Mouse (Mus musculus) heart, adult 18-20 months (tissue): ENCODE results near the gene Fhit. TPM values are rescaled to one million over a fixed set of nuclear protein-coding genes. Genes with fewer than 3 reads are reported as not detected.
A peak's percentile ranks its signal among the peaks of the same experiment; 100 is the strongest.

Experiments used
- DNase-seq, 2 experiments: peaks; one replicate each; pipeline ENCODE4 v3.0.0; 2021 to 2022; ENCODE audit warnings: mixed read lengths in 1 of 2
- total RNA-seq, 2 experiments: library from RNA; stranded (reverse); gene quantifications; 2 replicates each; pipeline ENCODE4 v1.2.3; 2021

The Fhit gene
- total RNA-seq, 2 experiments from 2014 or later, result 1.7 to 1.8 TPM

- no peak for DNase-seq
Observed at GRCm38 (mm10) chr14:9963853-9964252, 1198.0 kb downstream of the Fhit start.

DNA sequence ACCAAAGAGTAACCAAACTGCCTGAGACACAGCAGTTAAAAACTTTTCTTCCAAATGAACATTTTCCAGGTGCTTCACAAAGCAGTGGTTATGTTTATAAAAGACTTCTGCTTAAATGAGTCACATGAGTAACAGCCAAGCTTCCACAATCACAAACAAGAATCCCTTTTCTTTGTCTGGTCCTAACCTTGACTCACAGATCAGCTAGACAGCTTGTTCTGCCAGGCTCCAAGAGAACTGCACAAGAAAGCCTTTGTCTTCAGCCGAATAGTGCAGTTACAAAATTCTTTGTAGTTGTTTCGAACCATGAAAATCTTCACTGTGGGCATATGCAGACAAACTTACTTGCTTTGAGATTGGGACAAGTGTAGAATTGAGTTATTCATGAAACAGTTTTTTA is 1201.4 kb downstream of the Fhit start:
- DNase-seq, result no peak

- DNase-seq, result peak; percentile 7 to 25
Observed at GRCm38 (mm10) chr14:9899494-9899893, 1262.3 kb downstream of the Fhit start.

DNA sequence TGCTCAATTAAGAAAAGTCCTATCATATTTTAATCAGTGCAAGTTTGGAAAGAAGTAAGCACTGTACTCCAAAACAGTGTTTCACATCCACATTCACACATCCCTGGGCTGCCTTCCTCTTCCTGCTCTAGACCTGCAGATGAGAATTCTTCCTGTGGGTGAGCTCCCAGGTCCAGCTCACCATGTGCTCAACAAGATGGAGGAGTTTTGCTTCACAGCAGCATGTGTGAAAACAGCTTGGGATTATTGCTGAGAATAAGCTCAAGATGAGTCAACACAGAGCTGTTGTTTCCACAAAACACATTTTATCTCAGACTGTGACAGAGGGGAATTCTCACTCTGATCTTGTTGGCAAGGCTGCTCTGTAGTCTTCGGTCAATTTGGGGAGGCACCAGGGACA is 1265.3 kb downstream of the Fhit start:
- no peak for DNase-seq

GRCm38 (mm10) chr14:9852041-9852440 is 1309.8 kb downstream of the Fhit start:
- no peak for DNase-seq

DNA sequence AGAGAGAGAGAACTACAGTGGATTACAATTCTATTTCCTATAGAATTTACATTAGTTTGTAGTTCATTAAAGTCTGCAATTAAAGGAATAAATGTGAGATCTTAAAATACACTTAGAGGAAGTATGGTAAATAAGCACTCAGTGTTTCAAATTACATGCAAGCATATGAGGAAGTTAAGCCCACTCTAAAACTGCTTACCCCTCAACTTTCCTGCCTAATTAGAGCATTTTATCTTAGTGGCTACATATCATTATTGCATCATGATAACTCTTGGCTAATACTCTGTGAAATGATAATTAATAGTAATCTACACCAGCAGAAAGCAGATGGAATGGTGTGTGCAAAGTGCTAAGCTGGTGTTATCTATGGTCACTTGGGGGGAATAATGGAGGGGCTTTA is 1329.5 kb downstream of the Fhit start:
- DNase-seq, result no peak

GRCm38 (mm10) chr14:9828699-9829240 is 1333.1 kb downstream of the Fhit start:
- DNase-seq, result peak in 1 of 2 experiments; percentile 3

DNA sequence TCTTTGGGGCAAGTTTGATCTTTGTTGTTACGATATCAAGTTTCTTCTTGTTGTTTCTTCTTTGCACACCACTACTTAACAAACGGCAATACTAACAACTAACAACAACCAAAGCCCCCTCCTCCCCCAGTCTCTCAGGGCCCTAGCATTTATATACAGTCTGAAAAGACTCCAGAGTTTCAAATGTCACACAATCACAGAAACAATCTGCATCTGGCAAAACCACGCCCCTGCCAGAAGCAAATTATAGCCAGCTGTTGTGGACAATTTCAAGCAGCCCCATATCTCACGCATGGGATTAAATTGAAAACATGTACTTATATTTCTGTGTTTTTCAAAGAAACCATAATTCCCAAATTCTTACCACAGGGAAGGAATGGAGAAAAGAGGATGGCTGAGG is 1345.9 kb downstream of the Fhit start:
- no peak for DNase-seq

GRCm38 (mm10) chr14:9811847-9812321 is 1350.0 kb downstream of the Fhit start:
- DNase-seq, result peak in 1 of 2 experiments; percentile 1

DNA sequence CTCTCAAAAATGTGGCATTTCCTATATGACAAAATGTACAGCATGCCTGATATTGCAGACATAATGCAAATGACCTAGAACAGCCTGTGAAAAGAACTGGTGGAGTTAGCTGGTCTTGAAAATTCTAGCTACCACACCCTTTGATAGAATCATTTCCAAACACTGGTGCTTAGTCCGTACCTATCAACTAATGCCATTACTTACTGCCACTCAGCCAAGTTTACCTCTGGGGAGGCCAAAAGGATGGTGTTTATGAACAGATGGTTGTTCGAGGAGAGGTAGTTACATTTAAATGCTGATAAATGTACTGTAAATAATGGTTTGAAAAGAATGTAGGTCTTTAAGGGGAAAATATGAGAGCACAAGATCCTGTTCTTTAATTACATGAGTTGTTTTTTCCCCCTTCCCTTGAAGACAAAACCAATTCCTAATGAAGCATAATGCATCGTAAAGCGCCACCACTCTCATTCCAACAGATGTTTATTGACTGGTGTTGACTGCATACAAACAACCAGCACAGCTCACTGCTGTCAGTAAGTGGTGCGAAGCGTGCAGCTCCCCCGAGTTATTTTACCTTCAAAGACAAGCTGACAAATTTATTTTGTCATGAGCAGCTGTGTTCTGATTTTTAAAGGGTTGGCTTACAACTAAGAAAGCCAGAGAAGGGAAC is 1350.5 kb downstream of the Fhit start:
- no peak for DNase-seq

DNA sequence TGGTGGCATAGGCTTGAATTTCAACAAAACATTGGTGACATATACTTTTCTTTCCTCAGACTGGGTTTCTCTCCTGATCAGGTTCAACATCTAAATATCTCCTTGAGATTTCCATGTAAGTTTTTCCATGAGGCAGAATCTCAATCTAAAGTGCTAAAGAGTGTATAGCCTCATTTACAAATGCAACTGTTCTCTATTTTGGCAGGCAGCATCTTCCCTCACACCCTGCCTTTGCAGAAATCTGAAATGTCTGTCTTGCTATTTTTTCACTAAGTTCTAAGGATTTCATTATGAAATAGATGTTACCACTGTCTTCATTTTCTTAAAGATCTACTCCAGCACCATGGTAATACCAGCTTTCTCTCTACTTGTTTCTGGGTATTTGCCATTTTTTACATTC is 1368.4 kb downstream of the Fhit start:
- DNase-seq, result no peak

- no peak for DNase-seq
Observed at GRCm38 (mm10) chr14:9788402-9788950, 1373.4 kb downstream of the Fhit start.

- no peak for DNase-seq
Observed at GRCm38 (mm10) chr14:9787389-9787788, 1374.4 kb downstream of the Fhit start.

GRCm38 (mm10) chr14:9785861-9786260 is 1376.0 kb downstream of the Fhit start:
- no peak for DNase-seq

DNA sequence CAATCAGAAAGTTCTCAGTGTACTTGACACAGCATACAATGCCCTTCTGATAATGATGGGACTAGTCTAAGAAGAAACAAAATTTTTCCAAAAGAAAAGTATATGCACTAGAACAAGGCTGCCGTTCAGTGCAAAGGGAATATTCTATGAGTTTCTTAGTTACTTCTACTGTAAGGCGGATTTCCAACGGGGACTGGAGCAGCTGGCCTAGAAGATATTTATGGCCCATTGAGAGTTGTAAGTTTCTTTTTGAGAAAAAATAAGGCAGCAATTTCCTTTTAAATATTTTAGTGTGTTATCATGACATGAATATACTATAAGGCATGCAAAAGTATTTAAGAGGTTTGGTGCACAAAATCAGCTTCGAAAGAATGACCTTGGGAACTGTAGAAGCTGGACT is 1410.5 kb downstream of the Fhit start:
- no peak for DNase-seq

- no peak for DNase-seq
Observed at GRCm38 (mm10) chr14:9748709-9749108, 1413.1 kb downstream of the Fhit start.

GRCm38 (mm10) chr14:9721917-9722472 is 1439.8 kb downstream of the Fhit start:
- no peak for DNase-seq

DNA sequence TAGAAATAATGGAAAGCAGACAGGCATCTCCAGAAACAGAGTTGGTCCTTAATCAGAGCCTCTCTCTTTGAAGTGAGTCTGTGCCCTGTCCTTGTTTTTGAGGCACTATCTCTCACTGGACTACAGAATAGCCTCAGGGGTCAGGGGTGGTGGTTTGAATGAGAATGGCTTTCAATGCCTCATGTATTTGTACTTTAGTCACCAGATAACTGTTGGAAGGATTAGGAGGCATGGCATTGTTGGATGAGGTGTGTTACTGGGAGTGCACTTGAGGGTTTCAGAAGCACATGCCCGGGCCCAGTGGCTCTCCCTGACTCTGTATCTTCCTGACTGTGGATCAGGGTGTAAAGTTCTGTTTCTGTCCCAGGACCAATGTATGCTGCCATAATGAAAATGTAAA is 1463.2 kb downstream of the Fhit start:
- DNase-seq, result no peak

GRCm38 (mm10) chr14:9697101-9697500 is 1464.7 kb downstream of the Fhit start:
- no peak for DNase-seq

- no peak for DNase-seq
Observed at GRCm38 (mm10) chr14:9696004-9696403, 1465.8 kb downstream of the Fhit start.

- DNase-seq, result no peak
Observed at GRCm38 (mm10) chr14:9695217-9695690, 1466.6 kb downstream of the Fhit start.

DNA sequence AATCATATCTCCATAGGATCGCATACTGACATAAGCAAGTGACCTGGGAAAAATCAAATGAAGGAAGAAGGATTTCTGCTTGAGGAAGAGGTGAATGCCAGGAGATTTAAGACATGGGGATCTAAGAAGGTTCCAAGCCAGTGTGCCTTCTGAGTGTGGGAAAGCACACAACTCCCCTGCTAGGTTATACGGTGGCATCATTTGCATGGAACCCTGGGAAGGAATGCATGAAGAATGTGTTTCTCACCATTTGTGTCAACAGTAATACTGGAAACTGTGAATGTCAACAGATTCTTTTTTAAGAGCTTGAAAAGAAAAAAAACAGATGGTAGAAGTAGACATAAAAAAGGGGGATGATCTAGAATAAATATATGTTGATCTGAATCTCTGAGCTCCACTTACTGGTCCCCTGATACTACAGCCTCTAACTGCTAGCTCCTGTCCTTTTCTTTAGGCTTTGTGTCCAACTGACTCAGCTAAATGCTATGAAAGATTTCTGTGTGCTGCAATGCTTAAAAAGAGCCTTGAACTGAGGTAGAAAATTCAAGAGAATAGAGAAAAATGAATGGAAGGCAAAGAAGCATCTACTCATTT is 1473.1 kb downstream of the Fhit start:
- DNase-seq, result no peak

DNA sequence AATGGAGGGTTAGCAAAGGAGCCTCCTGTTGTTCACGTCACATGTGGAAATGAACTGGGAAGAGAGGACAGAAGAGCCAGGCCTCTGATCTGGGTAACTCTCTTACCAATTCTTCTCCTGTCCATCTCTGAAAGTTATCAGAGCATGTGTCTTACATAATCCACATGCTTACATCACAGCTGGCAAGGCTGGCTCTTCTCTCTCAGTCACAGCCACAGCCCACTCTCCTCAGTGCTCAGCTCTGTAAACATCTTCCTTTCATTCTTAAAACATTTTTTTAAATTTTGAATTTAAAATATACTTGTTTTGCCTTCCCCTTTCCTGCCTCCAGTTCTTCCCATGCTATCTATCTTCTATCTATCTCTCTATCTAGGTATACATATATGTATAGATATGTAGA is 1477.5 kb downstream of the Fhit start:
- no peak for DNase-seq
